Mouse (Mus musculus): ENCODE measurements around the gene Sec14l2.

Gene Sec14l2

GRCm38 (mm10) chr11:4122742-4123579, at the start of gene Sec14l2:
Sec14l2 (minus strand) TSS chr11:4123415.
- DNase-seq, result no peak

GRCm38 (mm10) chr11:4166467-4167090, 43.4 kb upstream of the Sec14l2 start:
- DNase-seq, result no peak

- no peak for DNase-seq
Measured at GRCm38 (mm10) chr11:4164701-4165100, 41.5 kb upstream of the Sec14l2 start.

- DNase-seq, result no peak
Measured at GRCm38 (mm10) chr11:4160758-4161480, 37.7 kb upstream of the Sec14l2 start.

- DNase-seq, result peak; percentile 96
Measured at GRCm38 (mm10) chr11:4159808-4160708, 36.8 kb upstream of the Sec14l2 start, which contains the start of the genes Ccdc157 and Sf3a1. Ccdc157 (minus strand) TSS chr11:4160293. Sf3a1 (plus strand) TSS chr11:4160350.

- DNase-seq, result no peak
Measured at GRCm38 (mm10) chr11:4158676-4159075, 35.5 kb upstream of the Sec14l2 start.

GRCm38 (mm10) chr11:4155641-4156040, 32.4 kb upstream of the Sec14l2 start:
- DNase-seq, result no peak

- no peak for DNase-seq
Measured at GRCm38 (mm10) chr11:4153694-4154093, 30.5 kb upstream of the Sec14l2 start.

- DNase-seq, result no peak
Measured at GRCm38 (mm10) chr11:4149886-4150285, 26.7 kb upstream of the Sec14l2 start.

- no peak for DNase-seq
Measured at GRCm38 (mm10) chr11:4148536-4149156, 25.4 kb upstream of the Sec14l2 start.

- DNase-seq, result no peak
Measured at GRCm38 (mm10) chr11:4148120-4148519, 24.9 kb upstream of the Sec14l2 start.

- no peak for DNase-seq
Measured at GRCm38 (mm10) chr11:4147098-4147497, 23.9 kb upstream of the Sec14l2 start.

GRCm38 (mm10) chr11:4146381-4146780, 23.2 kb upstream of the Sec14l2 start:
- DNase-seq, result no peak

- no peak for DNase-seq
Measured at GRCm38 (mm10) chr11:4143281-4144062, 20.3 kb upstream of the Sec14l2 start.

GRCm38 (mm10) chr11:4142352-4142751, 19.1 kb upstream of the Sec14l2 start:
- DNase-seq, result no peak

GRCm38 (mm10) chr11:4141505-4141904, 18.3 kb upstream of the Sec14l2 start:
- no peak for DNase-seq

GRCm38 (mm10) chr11:4138964-4139363, 15.7 kb upstream of the Sec14l2 start:
- DNase-seq, result no peak

GRCm38 (mm10) chr11:4134986-4135935, 12.0 kb upstream of the Sec14l2 start, which contains the start of gene Rnf215:
Rnf215 (plus strand) TSS chr11:4135202.
- DNase-seq, result peak; percentile 90

- DNase-seq, result no peak
Measured at GRCm38 (mm10) chr11:4134400-4134799, 11.2 kb upstream of the Sec14l2 start.

- no peak for DNase-seq
Measured at GRCm38 (mm10) chr11:4133450-4133849, 10.2 kb upstream of the Sec14l2 start.

All from right cerebral cortex, adult 18-20 months (tissue).